Comparison of ENCODE assay signal across 11 mouse cellular contexts in genomic region chr7:125827420-125827819, GRCm38 (mm10).
DNase-seq lines count a peak whose midpoint lies in the region; ATAC-seq and TF ChIP-seq lines count a peak whose summit lies in the region.
"Had no signal": no experiment of that assay in that cellular context is flagged by ENCODE, and none has a peak within 500 bp of the region (broad histone marks: within the 10 kb centered on the region; RNA-seq: fewer than 3 reads in every experiment).

No protein-coding gene starts in this region.

- H3K27ac ChIP-seq in lung, embryonic 14.5 days (ENCODE audit: low read depth), result no peak overlapping the region
- H3K27ac ChIP-seq in kidney, embryonic 14.5 days (ENCODE audit: low read depth, low read length), result no peak overlapping the region
- no peak overlapping the region for H3K27ac ChIP-seq in layer of hippocampus, adult 2 months
- H3K27ac ChIP-seq: hindbrain, embryonic 13.5 days; liver, embryonic 15.5 days had no signal

- no peak overlapping the region for H3K9ac ChIP-seq in lung, embryonic 14.5 days
- H3K9ac ChIP-seq in kidney, embryonic 14.5 days (ENCODE audit: low read depth, low read length), result no peak overlapping the region
- H3K9ac ChIP-seq: hindbrain, embryonic 13.5 days; liver, embryonic 15.5 days had no signal

- TF ChIP-seq CTCF in lung, embryonic 14.5 days (IDR thresholded peaks at IDR 0.05; ENCODE audit: low read depth), result no peak
- no peak for TF ChIP-seq CTCF in layer of hippocampus, adult 2 months (conservative IDR thresholded peaks at IDR 0.05)

- peak; percentile 20 for DNase-seq in embryo, embryonic 10 days (ENCODE audit: low spot score)
- no peak for DNase-seq in embryo, embryonic 11 days
- peak; percentile 71 for DNase-seq in lung, embryonic 14.5 days
- no peak for DNase-seq in lung, postnatal 36 days
- DNase-seq in lung, postnatal 4 days, result peak; percentile 43 to 49
- DNase-seq in layer of hippocampus, adult 2 months (ENCODE audit: low spot score in 2 of 2), result no peak
- DNase-seq in adrenal gland, adult 8-10 months, result no peak
- DNase-seq: cerebellum, postnatal 36 days had no signal

- H3K4me2 ChIP-seq in lung, embryonic 14.5 days, result no peak overlapping the region
- no peak overlapping the region for H3K4me2 ChIP-seq in kidney, embryonic 14.5 days (replicated peaks; ENCODE audit: low read depth, low read length)
- H3K4me2 ChIP-seq: hindbrain, embryonic 13.5 days; liver, embryonic 15.5 days had no signal

- no peaks in the 10 kb centered on the region for H3K27me3 ChIP-seq in lung, embryonic 14.5 days (ENCODE audit: insufficient read depth, low read length)
- no peaks in the 10 kb centered on the region for H3K27me3 ChIP-seq in kidney, embryonic 14.5 days (ENCODE audit: control insufficient read depth, insufficient read depth, low read length)
- H3K27me3 ChIP-seq: hindbrain, embryonic 13.5 days; liver, embryonic 15.5 days had no signal

- 45% methylated on average over 9 of the region's 9 CpGs for WGBS in lung, embryonic 14.5 days
- 41% methylated on average over 9 of the region's 9 CpGs for WGBS in kidney, embryonic 14.5 days

- no peak overlapping the region for H3K4me3 ChIP-seq in lung, embryonic 14.5 days (ENCODE audit: low read depth, low read length)
- H3K4me3 ChIP-seq in kidney, embryonic 14.5 days (ENCODE audit: low read length), result no peak overlapping the region
- H3K4me3 ChIP-seq in layer of hippocampus, adult 2 months, result no peak overlapping the region
- H3K4me3 ChIP-seq: hindbrain, embryonic 13.5 days; liver, embryonic 15.5 days had no signal

- H3K36me3 ChIP-seq in lung, embryonic 14.5 days (ENCODE audit: insufficient read depth), result 0 out of 2 replicates have a peak, but pooled peaks cover 2% of the 10 kb centered on the region
- no peaks in the 10 kb centered on the region for H3K36me3 ChIP-seq in kidney, embryonic 14.5 days (ENCODE audit: control insufficient read depth, insufficient read depth, low read length)
- H3K36me3 ChIP-seq: liver, embryonic 15.5 days had no signal

- peaks cover 18% of the 10 kb centered on the region for H3K4me1 ChIP-seq in lung, embryonic 14.5 days (ENCODE audit: insufficient read depth)
- H3K4me1 ChIP-seq in kidney, embryonic 14.5 days (ENCODE audit: control insufficient read depth, insufficient read depth, low read length), result peaks cover 14% of the 10 kb centered on the region; the same call in 1 of the 2 replicates
- H3K4me1 ChIP-seq: liver, embryonic 15.5 days had no signal

- ATAC-seq in lung, embryonic 14.5 days (ENCODE audit: insufficient read depth), result peak; percentile 77
- ATAC-seq in kidney, embryonic 14.5 days (ENCODE audit: low FRiP score, low TSS enrichment), result peak; percentile 52; the same call in 1 of the 2 replicates

- no peaks in the 10 kb centered on the region for H3K9me3 ChIP-seq in lung, embryonic 14.5 days (ENCODE audit: low read depth, low read length)
- no peaks in the 10 kb centered on the region for H3K9me3 ChIP-seq in kidney, embryonic 14.5 days (ENCODE audit: control insufficient read depth, low read length)
- H3K9me3 ChIP-seq: hindbrain, embryonic 13.5 days; liver, embryonic 15.5 days had no signal

Comparison
In these comparisons a context has a peak if more than half of its experiments do, and no peak if none do; other contexts are left out.
1. DNase-seq: peak in embryo, embryonic 10 days (single experiment), lung, embryonic 14.5 days (single experiment) and lung, postnatal 4 days (2 of 2); none in embryo, embryonic 11 days (single experiment), lung, postnatal 36 days (single experiment), layer of hippocampus, adult 2 months (0 of 2) and adrenal gland, adult 8-10 months (single experiment).